Mouse (Mus musculus): ENCODE results near the gene Adamtsl3.
"Not testable (repeated sequence)": the region's sequence is repeated elsewhere in the genome, so short reads cannot be mapped to it uniquely, and the experiment has no call there.

Gene Adamtsl3

GRCm38 (mm10) chr7:82361127-82361526 is 25.6 kb downstream of the Adamtsl3 start:
- DNase-seq (ENCODE audit: low read depth), result no peak

- DNase-seq (ENCODE audit: low read depth), result no peak
These were observed 29.1 kb downstream of the Adamtsl3 start for GRCm38 (mm10) chr7:82364567-82364966.

GRCm38 (mm10) chr7:82366056-82366455 is 30.6 kb downstream of the Adamtsl3 start:
- DNase-seq (ENCODE audit: low read depth), result no peak

GRCm38 (mm10) chr7:82366471-82366870 is 31.0 kb downstream of the Adamtsl3 start:
- DNase-seq (ENCODE audit: low read depth), result no peak

- DNase-seq (ENCODE audit: low read depth), result no peak
These were observed 32.6 kb downstream of the Adamtsl3 start for GRCm38 (mm10) chr7:82368047-82368446.

GRCm38 (mm10) chr7:82370132-82370531 is 34.6 kb downstream of the Adamtsl3 start:
- DNase-seq (ENCODE audit: low read depth), result no peak

GRCm38 (mm10) chr7:82371411-82371810 is 35.9 kb downstream of the Adamtsl3 start:
- DNase-seq (ENCODE audit: low read depth), result no peak

GRCm38 (mm10) chr7:82378311-82378710 is 42.8 kb downstream of the Adamtsl3 start:
- no peak for DNase-seq (ENCODE audit: low read depth)

GRCm38 (mm10) chr7:82379765-82380164 is 44.3 kb downstream of the Adamtsl3 start:
- DNase-seq (ENCODE audit: low read depth), result no peak

GRCm38 (mm10) chr7:82382843-82383535 is 47.5 kb downstream of the Adamtsl3 start:
- DNase-seq (ENCODE audit: low read depth), result no peak

GRCm38 (mm10) chr7:82383536-82383848 is 48.0 kb downstream of the Adamtsl3 start:
- DNase-seq (ENCODE audit: low read depth), result no peak

- DNase-seq (ENCODE audit: low read depth), result peak; percentile 81
These were observed 51.6 kb downstream of the Adamtsl3 start for GRCm38 (mm10) chr7:82387121-82387520.

GRCm38 (mm10) chr7:82394435-82395186 is 59.1 kb downstream of the Adamtsl3 start:
- DNase-seq (ENCODE audit: low read depth), result peak; percentile 79

- no peak for DNase-seq (ENCODE audit: low read depth)
These were observed 59.7 kb downstream of the Adamtsl3 start for GRCm38 (mm10) chr7:82395239-82395638.

- DNase-seq (ENCODE audit: low read depth), result no peak
These were observed 60.4 kb downstream of the Adamtsl3 start for GRCm38 (mm10) chr7:82395751-82396512.

- no peak for DNase-seq (ENCODE audit: low read depth)
These were observed 61.4 kb downstream of the Adamtsl3 start for GRCm38 (mm10) chr7:82396869-82397268.

GRCm38 (mm10) chr7:82397632-82398031 is 62.1 kb downstream of the Adamtsl3 start:
- no peak for DNase-seq (ENCODE audit: low read depth)

- DNase-seq (ENCODE audit: low read depth), result peak; percentile 81
These were observed 70.1 kb downstream of the Adamtsl3 start for GRCm38 (mm10) chr7:82405466-82406045.

- DNase-seq (ENCODE audit: low read depth), result no peak
These were observed 75.5 kb downstream of the Adamtsl3 start for GRCm38 (mm10) chr7:82410966-82411365.

GRCm38 (mm10) chr7:82416653-82417052 is 81.2 kb downstream of the Adamtsl3 start:
- DNase-seq (ENCODE audit: low read depth), result no peak

- DNase-seq (ENCODE audit: low read depth), result no peak
These were observed 81.6 kb downstream of the Adamtsl3 start for GRCm38 (mm10) chr7:82417053-82417452.

- not testable (repeated sequence) for DNase-seq (ENCODE audit: low read depth)
These were observed 85.0 kb downstream of the Adamtsl3 start for GRCm38 (mm10) chr7:82420329-82421052.
